Mouse (Mus musculus) right cerebral cortex, postnatal 4 days (tissue): ENCODE data around the gene Rcc2.

Experiments used
- DNase-seq: peaks from one replicate; pipeline ENCODE4 v3.0.0-alpha.2; 2022

The Rcc2 gene

DNA sequence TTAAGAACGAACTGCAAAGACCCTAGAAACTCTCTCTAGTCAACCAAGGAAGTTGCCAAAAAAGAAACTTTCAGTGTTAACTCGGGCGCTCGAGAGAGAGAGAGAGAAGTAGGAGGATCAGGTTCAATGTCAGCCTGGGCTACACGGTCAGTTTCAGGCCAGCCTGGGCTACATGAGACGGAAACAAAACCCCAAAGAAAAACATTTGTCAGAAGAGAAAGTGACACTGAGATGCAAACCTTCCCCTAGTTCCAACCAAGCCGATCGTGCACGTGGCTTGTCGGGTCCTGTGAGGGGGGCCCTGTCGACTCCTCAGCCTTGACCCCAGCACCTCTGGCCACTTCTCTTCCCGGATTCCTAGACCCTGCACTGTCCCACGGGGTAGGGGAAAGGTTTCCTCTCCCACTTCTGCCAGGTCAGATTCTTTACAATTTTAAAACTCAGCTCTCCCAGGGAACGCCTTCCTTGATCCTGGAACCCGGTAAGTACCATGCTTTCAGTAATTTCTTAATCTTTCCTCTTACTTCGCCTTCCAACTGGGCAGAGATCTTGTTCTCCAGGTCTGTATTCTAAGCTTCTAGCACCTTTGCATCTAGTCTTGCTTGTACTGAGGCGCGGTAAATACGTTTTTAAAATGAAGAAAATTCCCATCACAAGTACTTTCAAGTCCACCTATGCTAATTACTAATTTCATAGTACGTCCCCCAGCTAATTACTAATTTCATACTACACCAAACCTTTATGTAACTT, at the start of gene Rcc2:
Gene Rcc2 (plus strand): TSS at position 273 of the 750 bp plus-strand sequence.
- DNase-seq: no peak

DNA sequence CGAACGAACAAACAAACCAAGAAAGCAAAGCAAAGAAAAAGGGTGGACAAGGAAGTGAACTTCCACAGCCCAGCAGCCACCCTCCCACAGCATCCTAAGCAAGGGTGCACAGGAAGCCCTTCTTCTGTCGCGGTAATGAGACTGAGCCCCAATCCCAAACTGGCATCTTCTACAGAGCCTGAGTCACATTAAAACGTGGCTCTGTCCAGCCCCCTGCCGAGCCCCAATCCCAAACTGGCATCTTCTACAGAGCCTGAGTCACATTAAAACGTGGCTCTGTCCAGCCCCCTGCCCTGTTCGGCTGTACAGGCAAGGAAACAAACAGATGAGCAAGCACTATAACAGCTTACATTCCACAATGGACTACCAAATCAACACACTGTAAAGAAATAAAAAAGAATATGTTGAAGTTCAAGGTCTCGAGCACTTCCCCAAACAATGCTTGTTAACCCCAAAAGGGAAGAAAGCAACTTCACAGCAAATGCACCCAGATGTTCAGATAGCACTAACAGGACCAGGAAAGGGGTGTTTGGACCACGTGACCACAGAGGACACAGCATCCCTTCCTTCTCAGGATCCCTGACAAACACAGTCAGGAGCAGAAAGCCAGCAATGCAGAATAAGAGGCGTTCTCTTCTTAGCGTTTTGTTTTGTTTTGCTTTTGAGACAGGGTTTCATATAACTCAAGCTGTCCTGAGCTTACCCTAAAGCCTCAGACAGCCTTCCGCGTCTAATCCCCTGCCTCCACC, 46.3 kb upstream of the Rcc2 start:
- DNase-seq: no peak

DNA sequence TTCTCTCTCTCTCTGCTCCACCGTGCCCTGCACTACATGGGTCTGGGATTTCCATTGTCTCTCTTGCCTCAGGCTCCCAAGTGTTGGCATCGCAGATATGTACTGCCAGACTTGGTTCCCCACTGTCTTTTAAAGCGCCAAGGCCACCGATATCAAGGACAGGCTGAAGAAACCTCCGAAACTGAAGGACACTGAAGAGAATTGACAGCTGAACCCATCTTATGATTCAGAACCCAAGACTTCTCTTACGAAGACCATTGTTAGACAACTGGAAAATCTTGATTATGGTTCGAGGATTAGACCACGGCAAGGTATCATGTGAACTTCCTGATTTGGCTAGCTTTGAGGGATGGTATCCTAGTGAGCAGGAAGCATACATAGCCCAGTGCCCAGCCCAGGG, 45.5 kb upstream of the Rcc2 start:
- no peak for DNase-seq

DNA sequence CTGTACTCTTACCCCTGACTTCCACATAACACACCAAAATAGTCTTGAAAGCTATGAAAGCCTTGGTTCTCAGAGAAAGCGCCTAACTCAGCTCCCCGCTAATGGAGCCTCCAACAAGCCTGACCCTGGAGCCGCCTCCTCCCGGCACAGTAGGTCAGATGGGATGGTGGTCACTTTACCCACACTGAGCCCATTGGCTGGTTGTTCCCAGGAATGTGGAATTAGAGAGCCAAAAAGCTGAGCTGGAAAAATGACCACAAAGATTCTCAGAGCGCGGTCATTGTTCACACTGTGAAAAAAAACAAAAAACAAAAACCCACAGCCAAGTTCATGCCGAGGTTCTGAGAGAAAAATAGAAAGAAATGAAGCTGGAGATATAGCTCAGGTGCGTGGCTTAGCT, 43.8 kb upstream of the Rcc2 start:
- no peak for DNase-seq

DNA sequence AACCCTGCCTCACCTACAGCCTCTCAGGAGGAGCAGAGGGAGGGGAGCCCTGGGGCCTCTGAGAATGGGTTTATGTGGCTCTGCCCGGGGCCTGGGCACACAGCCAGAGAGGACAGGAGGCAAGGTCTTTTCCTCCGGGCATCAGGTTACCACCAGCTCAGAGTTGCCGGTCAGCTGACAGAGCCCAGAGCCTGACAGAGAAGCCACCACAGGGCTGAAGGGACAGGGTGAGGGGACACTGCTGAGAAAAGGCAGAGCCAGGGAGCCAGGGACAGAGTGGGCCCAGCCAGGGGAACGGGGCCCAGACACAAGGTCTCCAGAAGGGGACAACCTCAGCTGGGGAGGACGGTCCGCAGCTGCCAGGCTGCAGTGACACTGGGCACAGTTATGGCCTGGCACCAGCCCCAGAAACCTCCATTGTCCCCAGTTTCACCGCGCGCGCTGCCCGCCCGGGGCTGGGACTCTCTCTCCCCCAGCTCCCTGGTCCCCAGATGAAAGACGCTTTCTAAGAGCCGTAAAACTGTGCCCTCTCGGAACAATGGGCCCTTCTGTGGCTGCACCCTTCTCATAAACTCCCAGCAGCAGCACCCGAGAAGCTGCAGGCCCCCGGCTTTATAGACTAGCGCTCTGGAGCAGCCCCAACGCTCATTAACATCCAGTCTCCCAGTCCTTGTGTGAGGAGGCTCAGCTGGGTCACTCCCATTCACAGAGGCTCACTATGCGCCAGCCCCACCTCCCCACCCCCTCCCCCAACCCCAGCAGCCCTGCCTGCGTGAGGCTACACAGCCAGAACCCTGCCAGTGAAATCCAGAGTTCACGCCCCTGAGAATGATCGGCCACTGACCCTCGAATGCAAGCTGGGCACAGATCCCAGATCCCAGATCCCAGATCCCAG, 42.4 kb upstream of the Rcc2 start:
- peak; percentile 75 for DNase-seq

DNA sequence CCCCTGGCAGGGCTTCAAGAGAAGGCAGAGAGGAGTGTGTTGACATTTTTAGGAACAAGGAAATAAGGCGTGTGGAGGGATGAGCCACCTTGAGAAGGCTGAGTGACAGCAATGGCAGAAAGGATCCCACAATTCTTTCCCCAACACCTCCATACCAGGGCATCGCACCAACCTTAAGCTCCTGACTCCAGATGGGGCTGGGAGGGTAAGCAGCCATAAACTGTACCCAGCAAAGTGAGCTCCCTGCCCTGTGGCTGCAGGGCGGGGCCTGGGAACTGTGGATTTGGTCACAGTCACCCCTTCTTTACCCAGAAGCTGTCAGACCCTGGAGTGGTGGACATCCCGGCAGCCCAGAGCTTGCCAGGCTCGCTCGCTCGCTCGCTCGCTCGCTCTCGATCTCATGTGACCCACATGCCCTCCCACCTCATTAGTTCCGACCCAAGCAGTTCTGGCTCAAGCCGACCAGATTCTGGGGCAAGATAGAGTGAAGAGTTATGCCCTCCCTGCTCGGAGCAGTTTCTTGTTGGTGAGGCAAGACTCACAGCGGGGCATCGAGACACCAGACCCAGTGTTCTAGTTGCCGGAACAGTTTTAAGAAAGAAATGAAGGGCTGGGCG, 38.8 kb upstream of the Rcc2 start:
- no peak for DNase-seq

DNA sequence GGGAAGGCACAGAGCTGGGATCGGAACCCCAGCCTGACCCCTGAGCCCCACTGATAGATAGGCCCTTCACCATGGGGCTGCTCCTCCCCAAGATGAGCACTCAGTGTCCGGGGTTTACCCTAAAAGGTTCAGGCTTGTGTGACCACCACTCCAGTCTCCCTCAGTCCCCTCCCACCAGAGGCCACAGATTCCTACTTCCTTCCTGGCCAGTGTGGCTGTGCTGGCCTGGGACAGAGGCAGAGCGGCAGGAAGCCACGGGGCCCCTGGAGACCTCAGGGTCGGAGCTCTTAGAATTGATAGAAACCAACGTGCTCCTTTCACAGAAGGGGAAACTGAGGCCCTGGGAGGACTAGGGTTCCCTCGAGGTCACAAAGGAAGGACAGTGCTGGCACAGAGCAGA, 37.9 kb upstream of the Rcc2 start:
- no peak for DNase-seq

DNA sequence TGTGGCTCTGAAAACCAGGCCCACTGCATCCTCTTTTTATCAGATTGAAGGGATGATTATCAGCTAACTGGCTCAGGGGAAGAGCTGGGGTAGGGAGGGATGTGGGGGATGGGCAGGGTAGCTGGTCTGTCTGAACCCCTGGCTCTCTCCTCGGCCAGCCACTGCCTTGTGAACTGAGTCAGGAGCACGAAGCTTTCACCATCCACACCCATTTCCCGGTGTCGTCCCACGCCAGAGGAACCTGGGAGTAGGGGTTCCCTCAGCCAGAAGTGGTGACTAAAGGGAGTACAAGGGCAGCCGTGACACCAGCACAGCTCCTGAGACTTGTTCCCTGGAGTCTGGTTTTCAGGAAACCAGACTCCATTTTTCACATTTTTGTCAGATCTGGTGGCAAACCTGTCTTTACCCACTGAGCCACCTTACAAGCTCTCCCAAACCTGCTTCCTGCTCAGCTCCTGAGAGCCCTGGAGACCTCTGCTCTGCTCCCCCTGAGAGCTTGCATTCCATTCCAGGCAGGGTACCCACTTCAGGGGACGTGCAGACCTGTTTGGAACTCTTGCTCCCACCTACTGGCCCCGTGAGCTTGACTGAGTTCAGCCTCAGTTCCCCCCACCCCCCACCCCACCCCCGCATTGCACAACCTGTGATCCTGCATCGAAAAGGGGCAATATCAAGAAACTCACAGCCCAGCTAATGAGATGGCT, 37.3 kb upstream of the Rcc2 start:
- DNase-seq: no peak

DNA sequence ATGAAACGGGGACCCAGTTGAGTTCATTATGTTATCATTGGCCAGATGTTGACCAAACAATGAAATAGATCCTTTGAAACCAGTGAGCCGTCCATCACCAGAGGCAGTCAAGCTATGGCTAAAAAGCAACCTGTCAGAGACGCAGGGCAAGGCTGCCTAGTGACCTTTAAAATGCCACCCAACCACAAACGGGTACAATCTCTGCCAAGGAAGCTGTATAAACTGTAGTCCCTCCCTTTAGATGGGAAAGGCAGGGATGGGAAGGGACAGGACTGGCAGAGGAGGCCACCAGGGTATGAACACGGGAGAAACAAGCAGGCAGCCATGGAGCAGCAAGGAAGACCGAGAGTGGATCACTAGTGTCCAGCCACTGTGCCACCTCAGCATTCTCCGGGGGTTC, 35.3 kb upstream of the Rcc2 start:
- no peak for DNase-seq

DNA sequence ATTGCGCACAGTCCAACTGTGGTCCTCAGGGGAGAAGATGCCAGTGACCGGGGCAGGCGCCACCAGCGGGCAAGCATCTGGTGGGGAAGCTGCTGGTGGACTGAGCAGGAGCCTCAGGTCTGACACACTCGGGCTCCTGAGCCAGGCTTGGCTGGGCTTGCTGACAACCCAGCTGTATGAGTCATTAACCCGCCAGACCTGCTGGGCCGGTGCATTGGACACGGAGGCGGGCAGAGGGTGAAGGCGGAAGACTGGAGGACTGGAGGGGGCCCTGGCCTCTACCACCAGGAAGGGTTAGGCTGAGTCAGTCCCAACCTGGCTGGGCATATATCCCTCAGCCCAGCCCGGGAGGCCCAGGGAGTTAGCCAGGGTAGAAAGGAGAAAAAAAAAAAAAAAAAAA, 34.6 kb upstream of the Rcc2 start, which contains the start of gene Arhgef10l:
Gene Arhgef10l (minus strand): TSS at position 253 of the 400 bp plus-strand sequence.
- DNase-seq: no peak

DNA sequence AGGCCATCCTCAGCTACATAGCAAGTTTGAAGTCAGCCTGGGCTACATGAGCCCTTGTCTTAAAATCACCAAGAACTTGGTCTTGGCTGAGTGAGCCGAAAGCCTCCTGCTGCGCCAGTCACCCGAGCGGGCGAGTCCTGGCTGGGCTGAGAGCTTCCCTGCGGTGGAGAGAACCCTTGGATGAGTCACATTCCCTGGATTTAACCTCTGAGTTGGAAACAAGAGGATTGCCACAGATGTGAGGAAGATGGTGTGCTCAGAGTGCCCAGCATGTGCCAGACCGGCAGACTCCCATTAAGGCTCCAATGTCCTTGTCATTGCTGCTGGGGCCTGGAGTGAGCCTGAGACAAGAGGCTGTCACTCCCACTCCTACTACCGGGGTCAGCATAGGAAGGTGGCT, 32.5 kb upstream of the Rcc2 start:
- DNase-seq: no peak

DNA sequence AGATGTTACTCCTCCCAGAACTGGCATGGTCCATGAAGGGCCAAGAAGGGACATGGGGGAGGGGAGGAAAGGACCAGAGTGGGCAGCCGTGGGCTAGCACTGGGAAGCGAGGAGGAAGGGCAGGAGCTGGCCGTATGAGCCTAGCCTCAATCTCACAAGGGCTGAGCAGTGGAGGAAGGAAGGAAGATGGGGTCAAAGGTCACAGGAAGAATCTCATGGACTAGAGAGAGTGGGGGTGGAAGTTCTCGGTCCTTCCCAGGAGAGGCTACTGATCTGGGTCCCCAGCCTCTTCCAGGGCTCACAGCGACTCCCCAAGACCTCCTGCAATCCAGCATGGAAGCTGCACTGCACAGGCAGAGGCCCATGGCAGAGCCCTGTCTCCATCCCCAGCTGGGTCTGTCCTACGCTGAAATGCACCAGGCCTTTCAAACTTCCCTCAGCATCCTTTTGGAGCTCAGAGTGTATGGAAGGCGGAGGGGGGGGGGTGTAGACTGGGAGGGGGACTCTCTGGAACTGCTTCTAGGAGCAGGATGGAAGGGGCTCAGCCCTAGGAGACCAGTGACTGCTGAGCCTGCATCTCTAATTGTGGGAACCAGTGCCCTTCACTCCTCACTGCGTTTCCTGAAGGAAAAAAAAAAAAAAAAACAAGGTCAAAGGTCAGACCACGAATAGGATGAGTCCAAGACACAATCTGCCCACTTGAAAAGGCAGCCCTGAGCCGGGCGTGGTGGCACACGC, 26.6 kb upstream of the Rcc2 start:
- DNase-seq: no peak

DNA sequence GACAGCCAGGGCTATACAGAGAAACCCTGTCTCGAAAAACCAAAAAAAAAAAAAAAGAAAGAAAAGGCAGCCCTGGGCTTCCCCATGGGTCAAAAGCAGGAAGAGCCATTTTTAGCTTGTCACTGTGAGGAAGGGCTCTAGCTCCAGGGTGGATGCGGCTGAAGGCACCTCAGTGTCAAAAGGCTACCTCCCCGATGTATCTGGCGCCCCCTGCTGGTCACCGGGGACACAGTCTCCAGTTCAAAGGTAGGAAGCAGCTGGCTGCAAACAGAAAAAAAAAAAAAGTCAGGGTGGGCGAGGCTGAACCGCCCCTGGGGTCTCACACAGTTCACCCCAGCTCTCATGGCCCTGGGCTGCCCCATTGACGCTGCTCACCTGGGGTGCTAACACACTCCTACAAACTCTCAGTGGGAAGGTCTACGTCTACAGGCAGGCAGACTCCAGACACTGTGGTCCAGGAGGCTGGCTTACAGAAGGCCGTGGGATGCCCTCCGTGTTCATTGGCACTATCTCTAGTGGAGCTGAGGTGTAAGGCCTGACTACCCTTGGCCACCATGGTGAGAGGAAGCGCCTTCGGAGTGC, 25.9 kb upstream of the Rcc2 start:
- peak; percentile 87 for DNase-seq

DNA sequence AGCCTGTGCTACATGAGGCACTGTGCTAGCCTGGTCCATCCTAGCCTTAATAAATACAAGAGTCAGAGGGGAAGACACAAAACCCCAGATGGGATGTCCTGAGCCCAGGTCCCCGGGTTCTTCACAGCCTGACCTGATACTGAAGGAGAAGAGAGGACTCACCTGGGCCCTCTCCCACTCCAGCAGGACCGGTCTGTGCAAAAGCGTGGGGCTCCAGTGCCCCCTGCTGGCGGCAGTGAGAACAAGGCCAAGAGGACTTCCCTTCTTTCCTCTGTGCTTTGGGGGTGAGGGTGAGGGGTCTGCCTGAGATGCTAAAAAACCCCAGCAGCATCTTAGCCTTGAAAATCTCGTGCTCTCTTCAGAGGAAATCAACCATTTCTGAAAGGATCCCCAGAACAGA, 21.3 kb upstream of the Rcc2 start:
- peak; percentile 59 for DNase-seq

DNA sequence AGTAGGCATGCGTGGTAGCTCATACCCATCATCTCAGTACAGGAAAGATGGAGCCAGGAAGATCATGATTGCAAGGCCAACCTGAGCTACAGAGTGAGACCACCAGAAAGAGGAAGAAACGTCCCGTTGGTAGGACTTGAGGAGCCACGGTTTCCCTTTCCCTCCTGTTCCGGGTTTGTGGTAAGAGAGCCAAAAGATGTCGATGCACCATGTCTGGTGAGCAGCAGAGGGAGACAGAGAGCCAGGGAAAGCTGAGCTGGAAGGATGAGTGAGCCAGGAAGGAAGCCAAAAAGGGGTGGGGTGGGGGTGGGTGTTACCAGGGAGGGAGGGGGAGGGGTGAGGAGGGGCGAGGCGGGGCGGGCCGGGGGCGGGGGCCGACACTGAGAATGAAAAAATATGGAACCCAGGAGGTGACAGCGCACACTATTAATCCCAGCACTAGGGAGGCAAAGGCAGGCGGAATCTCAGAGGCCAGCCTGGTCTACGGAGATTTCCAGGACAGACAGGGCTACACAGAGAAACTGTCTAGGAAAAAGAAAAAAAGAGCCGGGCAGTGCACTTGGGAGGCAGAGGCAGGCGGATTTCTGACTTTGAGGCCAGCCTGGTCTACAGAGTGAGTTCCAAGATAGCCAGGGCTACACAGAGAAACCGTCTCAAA, 20.5 kb upstream of the Rcc2 start:
- peak; percentile 79 for DNase-seq

DNA sequence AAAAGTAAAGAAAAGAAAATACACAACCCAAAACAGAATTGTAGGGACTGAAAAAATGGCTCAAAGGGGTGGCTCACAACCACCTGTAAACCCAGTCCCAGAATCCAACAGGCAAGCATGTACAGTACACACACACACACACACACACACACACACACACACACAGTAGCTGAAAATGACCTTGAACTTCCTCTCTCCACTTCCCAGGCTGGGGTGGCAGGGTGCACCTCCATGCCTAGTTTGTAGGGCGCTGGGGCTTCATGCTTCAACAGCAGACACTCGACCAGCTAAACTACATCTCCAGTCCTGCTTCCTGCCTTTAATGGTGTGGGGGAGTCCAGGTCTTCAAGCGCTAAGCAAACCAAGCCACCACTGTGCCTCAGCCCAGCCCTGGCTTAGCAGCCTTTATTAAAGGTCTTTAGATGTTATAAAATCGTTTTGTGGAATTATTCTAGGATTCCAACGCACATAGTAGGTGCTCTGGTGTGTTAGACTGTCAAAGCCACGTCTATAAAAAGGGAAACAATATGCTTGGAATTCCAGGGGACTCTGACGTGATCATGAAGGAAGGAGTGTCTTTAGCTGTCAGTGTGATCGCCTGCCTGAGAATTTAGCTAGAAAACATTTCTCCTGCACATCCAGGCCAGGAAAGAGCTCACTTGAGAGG, 19.5 kb upstream of the Rcc2 start:
- no peak for DNase-seq

DNA sequence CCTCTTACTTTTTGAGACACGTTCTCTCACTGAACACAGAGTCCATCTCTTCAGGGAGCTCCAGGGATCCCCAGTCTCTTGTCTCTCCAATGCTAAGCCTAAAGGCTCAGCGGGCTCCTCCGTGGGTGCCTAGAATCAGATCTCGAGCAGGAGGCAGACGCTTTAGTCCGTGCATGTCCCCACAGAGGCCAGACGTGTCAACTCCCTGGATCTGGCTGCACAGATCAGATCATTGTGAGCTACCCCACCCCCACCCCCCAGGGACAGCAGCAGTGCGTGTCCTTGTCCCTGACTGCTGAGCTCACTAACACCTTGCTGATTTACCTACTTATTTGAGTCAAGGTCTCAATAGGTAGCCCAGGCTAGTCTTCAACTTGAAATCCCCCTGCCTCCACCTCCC, 16.7 kb upstream of the Rcc2 start:
- DNase-seq: no peak

DNA sequence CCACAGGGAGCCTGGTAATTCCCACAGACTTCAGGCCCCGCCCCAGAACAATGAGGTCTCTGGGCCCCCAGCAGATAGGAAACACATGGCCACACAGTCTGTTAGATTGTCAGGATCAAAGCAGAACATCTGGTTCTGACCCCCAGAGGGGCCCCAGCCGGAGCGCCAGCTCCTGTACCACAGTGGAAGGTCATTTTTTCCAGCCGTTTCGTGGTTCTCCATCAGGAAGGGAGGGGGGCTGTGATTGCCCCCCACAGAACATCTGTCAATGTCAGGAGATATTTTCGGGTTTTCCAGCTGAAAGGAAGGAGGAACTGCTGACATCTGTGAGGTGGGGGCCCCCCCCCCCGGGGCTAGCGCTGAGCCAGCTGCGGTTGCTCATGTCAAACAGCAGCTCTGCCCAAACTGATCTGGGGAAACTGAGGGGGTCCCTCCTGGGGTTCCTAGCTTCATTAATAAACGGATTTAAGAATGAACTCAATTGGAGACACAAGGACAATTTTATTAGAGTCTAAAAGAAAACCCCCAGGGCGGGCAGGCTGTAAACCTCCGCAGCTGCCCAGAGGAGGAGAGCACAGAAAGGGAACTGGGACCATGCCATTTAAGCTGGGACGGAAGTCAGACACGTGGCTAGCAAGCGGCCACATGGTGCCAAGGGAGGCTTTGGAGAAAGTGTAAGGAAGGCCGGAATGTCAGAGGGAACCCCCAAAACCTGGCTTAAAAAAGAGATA, 16.0 kb upstream of the Rcc2 start:
- DNase-seq: no peak

DNA sequence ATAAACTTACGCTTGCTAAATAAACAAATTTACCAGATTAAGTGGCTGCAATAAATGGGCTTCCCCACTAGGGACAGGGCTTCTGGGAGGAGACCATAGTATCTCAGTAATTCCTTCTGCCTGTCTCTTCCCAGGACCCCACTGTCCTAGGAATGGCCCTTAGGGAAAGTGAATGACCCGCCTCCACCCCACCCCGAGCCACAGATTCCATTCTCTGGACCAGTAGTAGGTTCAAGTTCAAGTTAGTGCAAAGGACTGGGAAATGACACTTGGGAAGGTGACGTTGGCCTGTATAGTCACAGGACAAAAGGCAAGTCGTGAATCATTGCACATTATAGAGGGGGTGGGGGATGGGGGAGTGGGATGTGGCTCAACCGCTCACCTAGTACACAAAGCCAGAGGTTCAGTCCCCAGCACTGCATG, 15.4 kb upstream of the Rcc2 start:
- no peak for DNase-seq
